Mouse (Mus musculus) C2C12 (cell line): ENCODE measurements at regions not wholly inside any gene's neighbourhood (a gene's known extent, or its start where the extent isn't known, plus 50 kb on each side); places are given as distances from the start of the nearest gene placed in this dataset.

Experiments used
- CEBPB ChIP-seq: IDR thresholded peaks from one replicate; pipeline ENCODE4 v1.6.1; 2011; ENCODE audit warnings: low read depth, mild to moderate bottlenecking, control low read depth, moderate library complexity
- CTCF ChIP-seq: IDR thresholded peaks from one replicate; pipeline ENCODE4 v1.5.1; 2011; ENCODE audit not compliant: control insufficient read depth, insufficient read depth, insufficient read length
- FOSL1 ChIP-seq: IDR thresholded peaks from one replicate; pipeline ENCODE4 v1.8.0; 2011; ENCODE audit warnings: mild to moderate bottlenecking, low read length; ENCODE audit not compliant: poor library complexity, insufficient read depth, severe bottlenecking
- MAX ChIP-seq: IDR thresholded peaks from one replicate; pipeline ENCODE4 v1.6.1; 2011; ENCODE audit warnings: mild to moderate bottlenecking, control low read depth
- MYOD1 ChIP-seq: IDR thresholded peaks from one replicate; pipeline ENCODE4 v1.6.1; 2011; ENCODE audit warnings: low read depth; ENCODE audit not compliant: control insufficient read depth, insufficient read length
- USF1 ChIP-seq: IDR thresholded peaks from one replicate; pipeline ENCODE4 v1.6.1; 2011; ENCODE audit warnings: low read depth, mild to moderate bottlenecking, control low read depth, moderate library complexity

- TF ChIP-seq CTCF (no peak), USF1 (no peak), MYOD1 (no peak), CEBPB (no peak), FOSL1 (no peak), MAX (no peak)
Measured at GRCm38 (mm10) chr7:71456421-71456820, 105.1 kb upstream of the Gm10295 start.
